Mouse (Mus musculus): ENCODE measurements around the gene Map4.
"Not testable (repeated sequence)": the region's sequence is repeated elsewhere in the genome, so short reads cannot be mapped to it uniquely, and the experiment has no call there.

The Map4 gene

DNA sequence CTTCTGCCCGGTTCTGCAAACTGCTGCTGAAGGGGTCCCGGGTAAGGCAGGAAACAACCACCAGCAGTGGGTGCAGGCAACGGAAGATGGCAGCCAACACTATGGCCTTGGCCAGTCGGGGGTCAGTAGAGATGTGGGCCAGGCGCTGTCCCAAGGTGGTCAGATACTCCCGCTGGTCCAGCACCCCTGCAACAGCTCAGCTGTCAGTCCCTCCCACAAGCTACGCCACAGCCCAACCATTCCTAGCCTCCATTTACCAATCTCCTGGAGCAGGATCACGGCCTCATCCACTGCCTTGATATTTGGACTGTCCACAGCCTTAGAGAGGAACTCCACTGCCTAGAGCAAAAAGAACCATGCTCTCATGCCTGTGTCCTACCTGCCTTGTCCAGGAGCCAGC is 154.4 kb downstream of the Map4 start:
- in situ Hi-C loops (cut with MboI; ENCODE audit: low pct_unique_long_range_greater_than_20kb in 1 of 2, low sequenced_read_pairs in 2 of 2, unreplicated experiment in 1 of 2), result no loop called here

DNA sequence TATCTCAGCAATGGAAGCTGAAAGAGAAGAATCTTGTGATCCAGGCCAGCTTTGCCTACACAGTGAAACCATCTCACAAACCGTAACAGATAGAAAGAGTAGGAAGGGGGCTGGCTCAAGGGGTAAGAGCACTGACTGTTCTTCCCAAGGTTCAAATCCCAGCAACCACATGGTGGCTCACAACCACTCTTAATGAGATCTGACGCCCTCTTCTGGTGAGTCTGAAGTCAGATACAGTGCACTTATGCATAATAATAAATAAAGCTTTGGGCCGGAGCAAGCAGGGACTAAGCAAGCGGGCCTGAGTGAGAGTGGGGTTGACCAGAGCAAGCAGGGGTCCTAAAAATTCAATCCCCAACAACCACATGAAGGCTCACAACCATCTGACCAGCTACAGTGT is 162.0 kb downstream of the Map4 start:
- in situ Hi-C loops (cut with MboI; ENCODE audit: low pct_unique_long_range_greater_than_20kb in 1 of 2, low sequenced_read_pairs in 2 of 2, unreplicated experiment in 1 of 2), result loop anchor here (10.0 kb wide), 2 partner anchors 199 to 209 kb away; no protein-coding TSS in a partner anchor

DNA sequence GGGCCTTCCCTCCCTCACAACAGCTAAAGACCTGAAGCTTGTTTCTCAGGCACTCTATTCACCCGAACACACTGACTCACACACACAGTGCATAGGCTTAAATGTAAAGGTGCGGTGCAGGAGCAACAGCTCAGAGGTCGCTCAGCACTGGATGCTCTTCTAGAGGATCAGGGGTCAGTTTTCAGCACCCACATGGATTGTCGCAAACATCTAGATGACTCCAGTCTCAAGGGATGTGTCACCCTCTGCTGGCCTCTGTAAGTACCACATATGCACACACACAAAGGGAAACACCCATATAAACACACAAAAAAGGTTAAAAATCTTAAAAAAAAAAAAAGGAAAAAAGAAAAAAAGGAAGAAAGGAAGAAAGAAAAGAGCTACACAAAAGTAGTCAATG is 163.5 kb downstream of the Map4 start:
- in situ Hi-C loops (cut with MboI; ENCODE audit: low pct_unique_long_range_greater_than_20kb in 1 of 2, low sequenced_read_pairs in 2 of 2, unreplicated experiment in 1 of 2), result loop anchor here (10.0 kb wide), 2 partner anchors 200 to 210 kb away; no protein-coding TSS in a partner anchor

DNA sequence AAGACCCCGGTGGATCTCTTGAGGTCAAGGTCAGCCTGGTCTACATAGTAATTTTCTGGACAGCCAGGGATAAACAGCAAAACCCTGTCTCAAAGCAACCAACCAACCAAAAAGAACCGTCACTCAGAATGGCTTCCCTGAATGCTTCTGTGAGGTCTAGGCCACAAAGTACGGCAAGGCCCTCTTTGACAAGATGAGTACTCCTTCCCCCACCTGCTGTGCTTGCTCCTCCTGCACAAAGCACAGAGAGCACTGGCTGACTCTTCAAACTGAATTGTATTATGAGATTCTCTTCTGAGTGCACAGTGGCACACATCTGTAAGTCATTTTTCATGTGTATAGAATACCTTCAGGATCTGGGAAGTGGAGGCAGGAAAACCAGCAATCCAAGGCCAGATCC is 166.5 kb downstream of the Map4 start:
- in situ Hi-C loops (cut with MboI; ENCODE audit: low pct_unique_long_range_greater_than_20kb in 1 of 2, low sequenced_read_pairs in 2 of 2, unreplicated experiment in 1 of 2), result loop anchor here (10.0 kb wide), 2 partner anchors 203 to 213 kb away; no protein-coding TSS in a partner anchor

DNA sequence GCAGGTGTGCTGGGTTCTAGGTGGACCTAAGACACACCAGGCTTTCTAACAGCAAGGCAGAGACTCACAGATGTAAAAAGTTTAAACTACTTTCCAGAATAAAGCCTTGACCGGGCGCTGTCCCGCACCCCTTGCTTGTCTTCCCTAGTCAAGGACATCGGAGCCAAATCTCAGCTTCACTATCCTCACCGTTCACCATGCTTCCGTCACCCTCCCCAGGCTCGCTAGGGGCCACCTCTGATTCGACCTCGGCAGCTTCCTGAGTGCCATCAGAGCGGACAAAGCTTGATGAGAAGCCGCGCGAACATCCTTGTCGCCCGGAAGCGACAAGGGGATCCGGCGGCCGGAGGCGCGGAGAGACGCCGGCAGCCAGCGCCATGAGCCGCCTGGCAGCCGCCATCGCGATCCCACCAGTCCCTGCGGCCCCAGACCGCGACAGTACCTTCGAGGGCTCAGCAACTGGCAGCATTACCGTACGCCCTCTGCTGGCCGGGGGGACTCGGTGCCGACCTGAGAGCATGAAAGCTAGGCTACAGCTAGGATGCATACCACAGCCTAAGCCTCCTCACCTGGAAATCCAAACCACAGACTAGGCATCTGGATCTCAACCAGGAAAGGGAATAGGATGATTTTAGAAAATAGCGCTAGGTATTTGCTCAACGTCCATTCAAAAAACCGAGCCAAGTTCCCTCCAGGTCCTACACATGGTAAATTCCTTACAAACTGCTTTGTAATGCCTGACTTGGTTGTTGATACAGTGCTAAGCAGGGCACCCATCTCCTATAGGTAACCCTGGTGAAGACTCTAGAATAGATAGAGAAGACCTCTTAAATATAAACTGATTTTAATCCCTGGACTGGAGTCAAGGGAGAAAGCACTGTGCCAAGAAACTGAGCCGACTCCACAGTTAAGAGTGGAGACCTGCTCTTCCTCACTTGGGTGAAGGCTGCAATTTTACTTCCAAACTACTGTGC is 169.7 kb downstream of the Map4 start:
- in situ Hi-C loops (cut with MboI; ENCODE audit: low pct_unique_long_range_greater_than_20kb in 1 of 2, low sequenced_read_pairs in 2 of 2, unreplicated experiment in 1 of 2), result no loop called here

DNA sequence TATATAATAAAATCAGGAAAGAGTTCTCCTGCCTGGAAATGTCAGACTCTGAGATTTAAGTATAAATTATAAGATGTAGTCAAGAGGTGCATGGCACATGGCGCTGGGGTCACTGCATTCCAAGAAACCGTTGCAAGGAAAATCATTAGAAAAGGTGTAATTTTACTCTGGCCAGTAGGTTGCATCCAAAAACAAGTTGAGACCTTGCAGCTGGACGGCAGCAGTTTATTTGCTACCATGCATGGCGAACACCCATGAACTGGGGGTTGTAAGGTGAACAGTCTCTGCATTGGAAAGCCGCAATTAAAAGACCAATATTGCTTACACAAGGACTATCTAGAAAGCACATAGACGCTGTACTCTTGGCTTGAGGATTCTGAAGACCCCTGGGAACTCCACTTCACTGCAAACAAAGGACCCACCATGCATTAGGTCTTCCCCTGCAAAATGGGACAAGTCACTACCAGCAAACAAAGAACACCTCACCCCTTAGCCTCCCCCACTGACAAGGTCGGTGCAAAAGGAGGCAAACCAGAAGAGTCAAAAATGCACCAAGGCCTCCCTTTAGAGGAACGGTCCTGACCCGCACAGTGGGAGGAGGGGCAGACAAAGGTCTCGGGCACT is 185.2 kb downstream of the Map4 start:
- in situ Hi-C loops (cut with MboI; ENCODE audit: low pct_unique_long_range_greater_than_20kb in 1 of 2, low sequenced_read_pairs in 2 of 2, unreplicated experiment in 1 of 2), result no loop called here

DNA sequence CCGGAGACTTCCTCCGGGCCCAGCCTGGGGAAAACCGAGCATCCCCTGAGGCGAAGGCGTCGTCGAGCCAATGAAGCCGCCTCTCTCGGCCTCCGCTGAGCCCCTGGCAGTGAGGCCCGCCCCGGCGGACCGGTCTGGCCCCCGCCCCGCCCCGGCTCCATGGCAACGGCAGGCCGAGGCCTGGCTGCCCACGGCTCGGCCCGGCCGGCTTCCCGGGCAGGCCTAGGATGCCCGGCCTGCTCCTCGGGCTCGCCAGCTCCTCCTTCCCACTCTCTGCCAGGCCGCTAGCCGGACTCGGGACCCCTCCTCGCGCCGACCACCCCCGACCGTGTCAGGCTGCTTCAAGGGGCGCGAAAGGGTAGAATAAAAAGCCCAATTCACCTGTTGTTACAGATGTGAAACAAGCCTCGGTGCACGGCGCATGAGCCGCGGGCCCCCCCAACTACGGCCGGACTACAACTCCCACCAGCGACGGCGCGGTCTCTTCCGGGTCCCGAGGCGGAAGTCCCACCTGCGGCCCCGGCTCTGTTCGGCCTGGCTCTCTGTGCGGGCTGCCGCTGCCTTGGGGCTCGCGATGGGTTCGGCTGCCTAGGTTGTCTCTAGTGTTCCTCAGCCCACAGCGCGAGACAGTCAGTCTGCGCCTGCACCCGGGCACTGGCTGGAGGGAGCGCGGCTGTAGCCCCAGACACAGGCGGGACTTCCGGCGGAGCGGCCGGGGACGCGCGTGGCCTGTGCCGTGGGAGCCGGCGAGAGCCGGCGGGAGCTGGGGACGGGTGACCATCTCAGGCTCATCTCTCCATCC is 185.9 kb downstream of the Map4 start, which contains the start of gene Smarcc1:
Gene Smarcc1 (plus strand): TSS at position 732 of the 802 bp plus-strand sequence.
- in situ Hi-C loops (cut with MboI; ENCODE audit: low pct_unique_long_range_greater_than_20kb in 1 of 2, low sequenced_read_pairs in 2 of 2, unreplicated experiment in 1 of 2), result no loop called here

DNA sequence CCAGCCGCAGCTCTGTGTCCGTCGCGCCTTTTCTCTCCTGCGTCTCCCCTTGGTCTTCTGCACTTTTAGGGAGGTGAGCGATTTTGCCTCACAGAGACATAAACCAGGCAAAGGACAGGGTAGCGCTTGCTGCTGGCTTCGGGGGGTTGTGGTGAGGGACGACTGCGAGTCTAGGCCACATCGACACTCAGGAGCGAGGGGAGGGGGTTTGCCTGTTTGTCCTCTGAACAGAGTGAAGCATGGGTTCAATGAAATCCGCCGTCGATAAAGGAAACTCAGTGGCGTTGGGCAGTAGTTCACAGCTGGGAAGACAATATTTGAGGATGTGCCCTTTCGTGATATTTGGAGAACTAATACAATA is 186.5 kb downstream of the Map4 start, which contains the start of gene Dhx30:
Gene Dhx30 (minus strand): TSS at position 52 of the 361 bp plus-strand sequence.
- in situ Hi-C loops (cut with MboI; ENCODE audit: low pct_unique_long_range_greater_than_20kb in 1 of 2, low sequenced_read_pairs in 2 of 2, unreplicated experiment in 1 of 2), result no loop called here

DNA sequence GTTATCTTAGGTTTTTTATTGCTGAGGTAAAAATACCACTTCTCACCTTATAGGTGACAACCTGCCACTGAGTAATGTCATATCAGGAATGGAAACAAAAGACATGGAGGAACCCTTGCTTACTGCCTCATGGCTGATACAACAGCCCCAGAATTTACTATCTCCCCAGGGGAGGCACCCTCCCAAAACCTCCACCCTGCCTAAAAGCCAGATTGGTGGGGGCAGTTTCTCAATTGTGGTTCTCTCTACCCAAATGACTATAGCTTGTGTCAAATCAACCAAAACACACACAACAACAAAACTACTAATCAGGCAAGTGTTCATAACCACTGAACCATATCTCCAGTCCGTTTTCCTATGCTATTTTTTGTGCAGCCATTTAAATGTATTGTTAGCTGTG is 187.0 kb downstream of the Map4 start:
- in situ Hi-C loops (cut with MboI; ENCODE audit: low pct_unique_long_range_greater_than_20kb in 1 of 2, low sequenced_read_pairs in 2 of 2, unreplicated experiment in 1 of 2), result no loop called here

DNA sequence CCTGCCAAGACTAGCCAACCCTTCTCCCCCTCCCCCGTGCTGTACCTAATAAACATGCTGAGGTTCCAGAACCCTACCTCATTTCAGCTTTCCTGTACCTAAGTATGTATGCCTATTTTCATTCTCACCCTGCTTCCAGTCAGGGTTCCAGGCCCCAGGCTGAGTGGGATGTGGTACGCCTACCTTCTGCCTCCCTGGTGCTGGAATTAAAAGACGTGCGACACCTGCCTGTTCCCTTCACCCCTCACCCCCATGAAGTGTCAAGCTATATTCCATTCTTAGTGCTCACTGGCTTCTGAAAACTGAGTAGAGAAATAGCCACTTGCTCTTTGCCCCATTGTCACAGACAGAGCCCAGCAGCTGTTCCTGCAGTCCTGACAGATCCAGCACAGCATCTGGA is 190.2 kb downstream of the Map4 start:
- in situ Hi-C loops (cut with MboI; ENCODE audit: low pct_unique_long_range_greater_than_20kb in 1 of 2, low sequenced_read_pairs in 2 of 2, unreplicated experiment in 1 of 2), result no loop called here

DNA sequence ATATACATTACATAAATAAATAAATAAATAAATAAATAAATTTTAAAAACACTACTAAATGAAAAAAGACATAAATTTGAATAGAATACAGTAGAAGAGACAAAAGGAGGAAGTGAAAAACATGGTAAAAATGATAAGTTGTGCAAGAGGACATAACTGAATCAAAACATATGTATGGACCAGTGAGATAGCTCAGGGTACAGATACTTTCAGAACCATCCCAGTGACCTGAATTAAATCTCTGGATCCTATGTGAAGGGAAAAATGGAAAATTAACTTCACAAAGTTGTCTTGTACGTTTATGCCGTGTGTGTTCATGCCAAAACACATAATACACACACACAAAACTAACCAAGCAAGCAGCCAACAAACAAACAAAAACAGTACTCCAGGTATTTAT is 192.1 kb downstream of the Map4 start:
- in situ Hi-C loops (cut with MboI; ENCODE audit: low pct_unique_long_range_greater_than_20kb in 1 of 2, low sequenced_read_pairs in 2 of 2, unreplicated experiment in 1 of 2), result no loop called here

DNA sequence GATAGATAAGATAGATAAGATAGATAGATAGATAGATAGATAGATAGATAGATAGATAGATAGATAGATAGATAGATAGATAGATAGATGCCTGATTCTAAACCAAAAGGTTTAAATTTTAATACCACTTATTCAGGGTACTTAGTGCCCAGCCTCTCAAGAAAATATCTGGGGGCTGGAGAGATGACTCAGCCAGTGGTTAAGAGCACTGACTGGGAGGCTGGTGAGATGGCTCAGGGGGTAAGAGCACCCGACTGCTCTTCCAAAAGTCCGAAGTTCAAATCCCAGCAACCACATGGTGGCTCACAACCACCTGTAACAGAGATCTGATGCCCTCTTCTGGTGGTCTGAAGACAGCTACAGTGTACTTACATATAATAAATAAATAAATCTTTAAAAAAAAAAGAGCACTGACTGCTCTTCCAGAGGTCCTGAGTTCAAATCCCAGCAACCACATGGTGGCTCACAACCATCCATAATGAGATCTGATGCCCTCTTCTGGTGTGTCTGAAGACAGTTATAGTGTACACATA is 192.8 kb downstream of the Map4 start:
- in situ Hi-C loops (cut with MboI; ENCODE audit: low pct_unique_long_range_greater_than_20kb in 1 of 2, low sequenced_read_pairs in 2 of 2, unreplicated experiment in 1 of 2), result not testable (repeated sequence)

DNA sequence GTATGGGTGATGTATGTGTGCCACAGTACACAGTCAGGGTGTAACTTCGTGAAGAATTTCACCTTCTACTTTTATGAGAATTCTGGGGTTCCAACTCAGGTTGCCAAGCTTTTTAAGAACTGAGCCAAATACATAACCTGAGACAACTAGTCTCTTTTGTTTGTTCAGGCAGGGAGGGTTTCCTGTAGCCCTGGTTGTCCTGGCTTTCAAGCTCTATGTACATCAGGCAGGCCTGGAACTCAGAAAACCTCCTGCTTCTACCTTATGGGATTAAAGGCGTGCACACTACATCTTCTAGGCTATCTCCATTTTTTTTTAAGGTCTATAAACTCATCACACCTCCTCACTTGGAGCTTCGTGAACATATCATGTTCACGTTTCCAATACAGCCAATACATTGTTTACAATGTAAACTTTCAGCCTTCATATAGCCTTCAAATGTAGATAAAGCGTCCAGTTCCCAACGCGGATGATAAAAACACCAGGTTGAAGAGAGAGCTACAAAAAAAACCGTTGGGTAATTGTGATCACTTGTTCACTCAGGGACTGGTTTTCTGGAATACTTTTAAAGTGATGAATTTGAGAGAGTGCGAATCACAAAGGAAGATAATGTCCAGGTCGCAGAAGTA is 199.8 kb downstream of the Map4 start:
- in situ Hi-C loops (cut with MboI; ENCODE audit: low pct_unique_long_range_greater_than_20kb in 1 of 2, low sequenced_read_pairs in 2 of 2, unreplicated experiment in 1 of 2), result no loop called here

DNA sequence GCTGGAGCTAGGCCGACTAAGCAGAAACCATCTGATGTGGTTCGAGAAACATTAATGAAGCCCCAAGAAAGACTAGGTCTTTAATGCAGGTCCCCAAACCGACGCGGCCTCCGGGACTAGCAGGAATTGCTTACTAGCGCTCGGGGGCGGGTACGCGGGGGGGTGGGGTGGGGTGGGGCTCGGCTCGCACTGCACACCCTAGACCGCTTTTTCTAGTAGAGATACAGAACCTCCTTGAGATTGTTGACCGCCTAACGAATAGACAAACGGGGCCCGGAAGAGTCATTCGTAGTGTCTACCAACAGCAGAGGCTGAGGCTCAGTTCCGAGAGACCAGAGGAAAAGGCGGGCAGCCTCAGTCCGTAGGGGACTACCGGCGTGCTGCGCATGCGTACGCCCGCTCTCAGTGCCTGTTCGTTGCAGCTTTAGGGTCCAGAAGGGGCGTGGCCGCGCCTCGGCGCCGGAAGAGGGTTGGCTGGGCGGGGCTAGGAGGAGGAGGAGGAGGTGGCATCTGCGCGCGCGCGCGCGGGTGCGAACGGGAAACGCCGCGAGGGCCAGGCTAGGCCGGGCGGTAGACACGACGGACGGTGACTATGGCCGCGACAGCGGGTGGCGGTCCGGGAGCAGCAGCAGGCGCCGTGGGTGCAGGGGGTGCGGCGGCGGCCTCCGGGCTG is 200.4 kb downstream of the Map4 start:
- in situ Hi-C loops (cut with MboI; ENCODE audit: low pct_unique_long_range_greater_than_20kb in 1 of 2, low sequenced_read_pairs in 2 of 2, unreplicated experiment in 1 of 2), result no loop called here

DNA sequence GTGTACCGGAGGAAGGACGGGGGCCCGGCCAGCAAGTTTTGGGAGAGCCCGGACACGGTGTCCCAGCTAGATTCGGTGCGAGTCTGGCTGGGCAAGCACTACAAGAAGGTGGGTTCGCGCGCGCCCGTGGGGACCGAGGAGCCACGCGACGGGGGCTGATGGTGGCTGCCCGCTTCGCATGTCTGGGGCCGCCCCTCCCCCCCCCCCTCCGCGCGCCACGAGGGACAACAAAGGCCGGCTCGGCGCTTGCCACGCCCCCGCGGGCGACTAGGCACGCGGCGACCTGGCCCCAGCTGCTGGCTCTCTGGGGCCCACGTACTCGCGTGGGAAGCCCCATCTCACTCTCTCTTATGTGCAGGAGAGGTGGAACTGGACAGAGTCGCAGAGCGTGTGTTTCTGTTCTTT is 200.9 kb downstream of the Map4 start:
- in situ Hi-C loops (cut with MboI; ENCODE audit: low pct_unique_long_range_greater_than_20kb in 1 of 2, low sequenced_read_pairs in 2 of 2, unreplicated experiment in 1 of 2), result no loop called here

DNA sequence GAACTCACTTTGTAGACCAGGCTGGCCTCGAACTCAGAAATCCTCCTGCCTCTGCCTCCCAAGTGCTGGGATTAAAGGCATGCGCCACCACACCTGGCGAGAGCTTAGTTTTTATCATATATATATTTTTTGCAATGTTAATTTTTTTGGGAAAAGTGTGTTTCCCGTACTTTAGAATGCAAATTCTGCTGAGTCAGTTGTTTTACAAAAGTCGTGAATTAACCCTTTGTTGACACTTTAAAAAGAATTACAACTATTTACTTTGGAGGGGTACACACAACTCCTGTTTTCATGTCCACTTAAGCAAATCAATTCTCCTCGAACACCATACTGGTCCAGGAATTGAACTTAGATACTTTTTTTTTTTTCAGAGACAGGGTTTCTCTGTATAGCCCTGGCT is 201.7 kb downstream of the Map4 start:
- in situ Hi-C loops (cut with MboI; ENCODE audit: low pct_unique_long_range_greater_than_20kb in 1 of 2, low sequenced_read_pairs in 2 of 2, unreplicated experiment in 1 of 2), result no loop called here
